Mouse (Mus musculus) cerebellum, postnatal 10 days (tissue): ENCODE data around the gene Znrf3.

Experiments
- DNase-seq, 2 experiments: peaks; one replicate each; pipeline ENCODE4 v3.0.0; 2021; ENCODE audit warnings: mixed read lengths in 2 of 2

Gene Znrf3

DNA sequence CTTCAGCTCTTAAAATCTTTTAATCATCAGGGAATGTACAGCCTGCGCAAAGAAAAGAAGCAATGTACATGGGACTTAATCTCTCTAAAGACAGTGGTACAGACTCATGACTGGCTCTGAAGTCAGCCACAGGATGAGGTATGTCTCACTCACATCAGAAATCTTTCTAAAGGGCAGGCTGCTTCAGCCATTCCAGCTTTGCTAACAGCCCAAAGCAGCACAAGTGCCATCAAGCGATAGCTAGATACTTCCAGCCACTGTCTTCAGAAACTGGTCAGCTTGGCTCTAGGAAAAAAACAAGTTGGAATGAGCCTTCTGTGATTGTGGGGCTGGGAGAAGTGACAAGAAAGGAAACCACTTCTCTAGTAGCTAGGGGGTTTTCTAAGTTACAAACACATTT, 7.0 kb downstream of the Znrf3 start:
- no peak for DNase-seq

DNA sequence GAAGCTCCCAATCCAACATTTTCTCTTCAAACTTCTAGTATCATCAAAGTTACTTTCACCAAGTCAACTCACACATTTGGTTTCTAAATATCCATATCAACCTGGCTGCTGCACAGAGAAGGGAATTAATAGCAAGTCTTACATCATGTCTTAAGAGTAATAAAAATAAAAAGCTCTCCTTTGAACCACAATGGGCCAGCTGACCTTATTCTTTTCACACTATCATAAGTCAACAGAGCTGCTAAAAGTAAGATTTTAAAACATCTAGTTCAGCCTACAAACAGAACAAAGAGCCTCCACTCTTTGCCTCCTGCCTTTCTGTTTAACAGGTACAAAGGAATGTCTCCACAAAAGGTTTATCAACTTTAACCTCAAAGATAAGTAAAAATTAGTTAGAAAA, 7.7 kb downstream of the Znrf3 start:
- DNase-seq, result no peak

DNA sequence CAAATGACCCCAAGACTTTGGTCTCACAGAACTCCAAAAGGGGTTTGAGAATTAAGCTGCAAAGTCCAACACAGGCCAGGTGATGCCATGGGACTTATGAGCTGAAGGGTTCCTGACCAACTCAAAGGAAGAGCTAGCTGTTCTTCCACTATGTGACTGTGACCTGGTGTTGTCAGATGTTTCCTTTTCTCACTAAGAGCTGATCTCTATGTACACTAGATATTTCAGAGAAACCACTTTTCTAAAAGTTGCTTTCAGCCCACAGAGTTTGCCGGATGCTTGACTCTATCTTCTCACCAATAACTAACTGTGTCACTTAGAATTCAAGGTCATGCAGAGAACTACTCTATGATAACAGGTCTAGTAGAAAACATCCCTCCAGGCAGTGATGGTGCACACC, 9.2 kb downstream of the Znrf3 start:
- DNase-seq, result no peak

DNA sequence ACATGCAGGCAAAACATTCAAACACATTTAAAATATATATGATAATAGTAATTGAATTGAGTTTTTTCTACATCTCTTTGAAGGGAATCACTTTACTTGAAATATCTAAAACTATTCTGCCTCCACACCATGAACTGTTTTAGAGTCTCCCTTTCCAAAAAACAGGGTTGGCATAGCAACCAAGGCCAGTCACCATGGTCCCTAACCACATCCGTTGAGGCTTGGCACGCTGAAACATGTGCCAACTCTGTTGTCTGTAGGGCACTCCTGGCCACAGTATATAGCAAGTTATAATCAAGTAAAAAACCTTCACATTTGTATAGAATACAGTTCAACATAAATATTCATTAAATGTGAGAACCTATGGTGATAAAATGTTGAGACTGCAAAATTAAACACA, 12.3 kb downstream of the Znrf3 start:
- DNase-seq, result peak in 1 of 2 experiments; percentile 47

DNA sequence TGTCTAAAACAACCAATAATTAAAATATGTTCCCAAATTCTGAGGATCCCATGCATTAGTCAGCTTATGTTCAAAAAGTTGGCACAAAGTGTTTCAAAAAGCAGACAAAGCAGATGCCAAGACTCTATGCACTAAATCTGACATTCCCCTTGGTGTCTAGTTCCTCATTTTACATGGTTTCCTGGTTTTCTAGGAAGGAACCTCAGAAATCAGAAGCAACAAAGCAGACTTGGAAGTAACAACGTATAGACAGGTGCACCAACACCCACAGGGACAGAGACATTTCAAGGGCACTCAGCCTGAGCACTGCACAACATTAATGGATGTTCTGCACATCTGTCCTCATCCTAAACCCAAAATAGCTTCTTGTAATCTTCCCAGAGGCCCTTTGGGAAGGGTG, 13.8 kb downstream of the Znrf3 start:
- DNase-seq, result no peak

DNA sequence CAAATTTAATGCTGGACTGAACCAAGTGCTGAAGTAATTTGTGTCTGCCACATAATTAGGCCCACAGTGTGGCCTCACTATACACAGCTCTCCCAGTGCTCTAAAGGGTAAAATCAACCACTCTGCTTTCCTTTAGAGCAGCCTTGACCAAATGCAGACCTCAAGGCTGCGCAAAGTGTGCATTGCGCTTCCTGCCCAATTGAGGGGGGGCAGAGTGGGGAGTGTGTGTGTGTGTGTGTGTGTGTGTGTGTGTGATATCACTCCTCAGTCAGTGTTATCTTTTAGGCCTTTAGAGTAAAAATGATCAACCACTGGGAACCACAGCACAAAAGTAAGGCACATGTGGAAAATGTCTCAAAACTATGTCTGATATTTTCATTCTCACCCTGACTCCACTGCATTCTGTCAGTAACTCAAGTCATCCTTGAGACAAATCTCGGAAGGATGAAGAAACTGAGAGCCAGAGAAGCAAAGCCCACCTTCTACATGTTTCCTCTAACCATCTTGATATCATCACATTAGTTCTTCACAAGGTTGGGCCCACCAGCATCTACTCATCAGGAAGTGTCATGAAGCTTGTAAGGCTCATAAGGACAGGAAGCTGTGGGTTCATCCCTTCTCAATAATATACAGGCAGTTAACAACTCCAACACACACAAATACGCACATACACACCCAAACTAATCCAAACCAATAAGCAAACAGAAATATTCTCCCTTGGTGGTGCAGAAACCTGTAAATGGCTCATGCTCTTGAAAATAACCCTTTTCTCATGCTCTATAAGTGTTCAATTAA, 15.1 kb downstream of the Znrf3 start:
- DNase-seq, result no peak

DNA sequence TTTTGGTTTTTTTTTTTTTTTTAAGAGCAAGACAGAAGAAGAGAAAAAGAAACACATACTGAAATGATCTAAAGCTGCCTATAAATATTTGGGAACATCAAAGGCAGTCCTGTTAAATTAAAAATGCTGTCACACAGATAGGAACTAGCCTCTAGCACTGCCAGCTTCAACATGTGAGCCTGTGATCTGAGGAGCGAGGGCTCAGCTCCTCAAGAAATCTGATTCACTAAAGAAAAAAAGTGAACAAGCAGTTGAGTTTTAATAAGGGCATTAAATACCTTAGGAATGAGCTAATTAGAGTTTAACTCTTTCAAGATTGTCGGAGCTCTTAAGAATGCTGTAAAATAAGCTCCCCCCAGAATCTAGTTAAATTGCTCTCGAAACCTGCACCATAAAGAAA, 17.4 kb downstream of the Znrf3 start:
- DNase-seq, result no peak

DNA sequence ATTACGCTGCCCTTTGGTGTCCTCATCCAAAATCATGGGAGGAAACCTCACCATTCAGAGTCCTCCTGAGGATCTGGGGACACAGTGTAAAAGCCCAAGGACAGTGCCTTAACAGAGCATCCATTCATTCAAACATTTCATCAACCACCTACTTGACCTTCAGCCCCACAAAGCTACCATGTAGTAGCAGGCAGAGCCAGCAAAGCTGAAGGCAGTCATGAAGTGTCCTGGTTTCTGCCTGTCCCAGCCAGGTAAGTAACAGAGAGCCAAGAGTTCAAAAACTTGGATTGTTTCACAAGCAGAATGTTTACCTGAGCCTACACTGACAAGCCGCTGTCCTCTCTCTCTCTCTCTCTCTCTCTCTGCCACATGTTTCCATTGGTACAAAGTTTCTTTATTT, 18.3 kb downstream of the Znrf3 start:
- DNase-seq, result no peak

DNA sequence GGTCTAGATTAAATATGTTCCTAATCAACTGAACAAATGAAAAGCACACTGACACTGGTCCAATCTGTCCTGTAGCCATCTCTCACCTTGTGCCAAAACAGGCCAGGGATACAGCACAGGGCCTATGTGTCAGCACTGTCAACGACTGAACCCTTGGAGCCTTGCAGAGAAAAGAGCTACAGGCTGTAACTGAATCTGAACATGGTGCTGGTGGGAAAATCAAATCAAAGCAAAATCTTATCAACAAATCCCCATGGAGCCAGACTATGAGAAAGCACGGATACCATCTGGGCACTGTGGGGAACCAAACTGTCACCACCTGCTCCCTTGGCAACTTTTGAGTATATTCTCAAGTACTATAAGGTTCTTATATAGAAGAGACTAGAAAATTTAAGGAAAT, 19.5 kb downstream of the Znrf3 start:
- DNase-seq, result peak; percentile 82 to 88

DNA sequence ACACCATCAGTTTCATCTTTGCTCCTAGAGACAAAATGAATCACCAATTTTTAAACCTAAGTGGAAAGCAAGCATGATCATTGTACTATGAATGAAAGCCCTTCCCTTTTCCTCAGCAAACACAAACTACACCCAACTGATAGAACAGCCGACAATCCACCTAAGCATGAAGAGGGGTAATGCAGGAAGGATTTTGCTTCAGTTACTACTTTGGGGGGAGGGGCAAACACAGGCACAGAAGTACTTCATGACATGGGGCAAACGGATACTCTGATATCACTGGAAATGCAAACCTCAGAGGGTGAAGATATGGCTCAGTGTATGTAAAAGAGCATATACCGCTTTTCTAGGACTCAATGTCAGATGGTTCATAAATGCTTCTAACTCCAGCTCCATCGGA, 20.5 kb downstream of the Znrf3 start:
- no peak for DNase-seq

DNA sequence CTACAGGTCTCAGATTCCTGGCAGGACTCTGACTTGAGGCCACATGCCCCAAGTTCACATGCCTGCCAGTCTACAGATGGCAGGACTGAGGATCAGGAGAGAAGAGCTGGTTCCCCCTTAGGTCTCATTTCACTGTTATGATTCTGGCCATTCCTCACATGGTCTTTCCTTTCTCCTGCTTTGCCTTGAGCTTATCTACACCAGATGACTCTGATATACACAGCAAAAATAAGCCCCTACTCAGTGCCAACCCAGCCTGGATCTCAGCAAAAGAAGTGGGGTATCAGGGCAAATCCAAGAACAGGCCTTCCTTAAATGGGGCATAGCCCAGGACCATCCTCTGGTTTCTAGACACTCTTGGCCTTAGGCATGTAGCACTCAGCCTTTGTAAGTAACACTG, 21.6 kb downstream of the Znrf3 start:
- DNase-seq, result no peak

DNA sequence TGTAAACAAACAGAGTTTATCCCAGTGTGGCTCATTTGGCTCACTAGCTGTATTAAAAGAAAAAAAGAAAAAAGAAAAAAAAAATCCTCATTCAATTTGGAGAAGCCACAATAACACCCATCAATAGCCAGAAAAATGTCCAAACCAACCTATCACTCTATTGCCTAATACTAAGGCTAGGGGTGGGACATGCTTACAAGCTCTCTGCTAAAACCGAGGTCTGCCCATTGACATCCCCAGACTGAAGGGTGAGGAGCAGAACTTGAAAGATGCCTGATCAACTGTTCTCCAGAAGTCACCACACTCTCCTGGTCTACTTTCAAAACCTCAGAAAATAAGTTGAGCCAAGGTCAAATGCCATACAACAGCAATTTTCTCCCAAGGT, 22.4 kb downstream of the Znrf3 start:
- no peak for DNase-seq

DNA sequence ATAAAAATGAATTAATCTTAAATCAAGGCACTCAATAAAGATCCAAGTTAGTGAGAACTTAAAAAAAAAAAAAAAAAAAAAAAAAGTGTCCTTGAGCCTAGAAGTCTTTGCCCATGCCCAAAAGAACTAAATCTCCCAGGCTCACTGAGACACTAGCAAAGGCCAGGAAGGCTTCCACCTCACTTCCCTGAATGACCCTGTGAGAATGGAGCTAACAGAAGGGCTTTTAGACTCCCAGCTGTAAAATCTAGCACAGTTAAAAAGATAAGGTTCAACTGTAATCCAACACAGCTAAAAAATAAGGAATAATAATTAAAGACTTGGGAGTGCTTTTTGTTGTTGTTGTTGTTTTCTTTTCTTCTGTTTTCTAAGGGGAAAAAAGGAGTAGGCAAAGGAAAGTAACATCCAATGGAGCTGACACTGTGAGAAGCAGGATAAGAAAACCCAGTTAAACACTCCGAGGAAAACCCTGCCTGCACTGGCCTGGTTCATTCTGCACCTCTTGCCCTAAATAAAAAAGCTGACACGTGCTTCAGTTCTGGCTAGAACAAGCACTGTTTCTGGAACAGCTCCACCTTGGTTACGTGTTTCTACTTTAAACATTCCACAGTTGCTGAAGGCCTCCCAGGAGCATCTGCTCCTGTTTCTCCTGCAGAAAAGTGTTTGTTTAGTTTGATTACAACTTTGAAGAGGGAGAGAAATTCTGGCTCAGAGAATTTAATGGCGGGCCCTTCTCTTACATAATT, 23.0 kb downstream of the Znrf3 start:
- DNase-seq, result peak; percentile 52 to 67

DNA sequence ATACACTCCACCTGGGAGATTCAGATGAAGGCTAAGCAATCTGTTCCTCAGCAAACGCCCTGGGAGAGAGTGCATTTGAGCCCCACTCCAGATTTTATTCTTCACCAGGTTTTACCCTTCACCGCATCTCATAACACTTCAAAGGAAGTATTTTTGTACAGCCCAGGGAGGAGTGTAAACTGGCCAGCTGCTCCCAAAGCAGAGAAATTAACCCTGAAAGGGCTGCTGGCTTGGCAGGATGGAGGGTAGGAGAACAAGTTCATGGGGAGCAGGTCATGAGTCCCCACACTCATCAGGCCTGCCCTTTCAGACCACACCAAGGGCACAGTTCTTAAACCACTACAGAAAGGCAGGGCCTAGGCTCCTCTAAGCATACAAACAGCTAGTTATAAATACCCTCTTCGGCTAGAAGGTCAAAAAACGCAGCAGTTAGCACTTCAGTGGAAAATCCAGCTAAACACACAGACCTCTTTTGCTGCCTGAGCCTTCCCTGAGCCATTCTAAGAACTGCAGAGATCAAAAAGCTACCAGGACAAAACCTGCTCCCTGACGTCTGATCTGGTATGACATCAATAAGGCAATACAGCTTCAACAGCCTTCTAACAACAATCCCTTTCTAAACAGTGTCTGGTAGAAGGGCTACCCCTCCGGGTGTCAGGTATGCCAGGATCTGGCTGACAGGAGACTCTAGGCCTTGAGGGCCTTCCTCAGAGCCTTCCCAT, 28.9 kb downstream of the Znrf3 start:
- DNase-seq, result peak; percentile 54

DNA sequence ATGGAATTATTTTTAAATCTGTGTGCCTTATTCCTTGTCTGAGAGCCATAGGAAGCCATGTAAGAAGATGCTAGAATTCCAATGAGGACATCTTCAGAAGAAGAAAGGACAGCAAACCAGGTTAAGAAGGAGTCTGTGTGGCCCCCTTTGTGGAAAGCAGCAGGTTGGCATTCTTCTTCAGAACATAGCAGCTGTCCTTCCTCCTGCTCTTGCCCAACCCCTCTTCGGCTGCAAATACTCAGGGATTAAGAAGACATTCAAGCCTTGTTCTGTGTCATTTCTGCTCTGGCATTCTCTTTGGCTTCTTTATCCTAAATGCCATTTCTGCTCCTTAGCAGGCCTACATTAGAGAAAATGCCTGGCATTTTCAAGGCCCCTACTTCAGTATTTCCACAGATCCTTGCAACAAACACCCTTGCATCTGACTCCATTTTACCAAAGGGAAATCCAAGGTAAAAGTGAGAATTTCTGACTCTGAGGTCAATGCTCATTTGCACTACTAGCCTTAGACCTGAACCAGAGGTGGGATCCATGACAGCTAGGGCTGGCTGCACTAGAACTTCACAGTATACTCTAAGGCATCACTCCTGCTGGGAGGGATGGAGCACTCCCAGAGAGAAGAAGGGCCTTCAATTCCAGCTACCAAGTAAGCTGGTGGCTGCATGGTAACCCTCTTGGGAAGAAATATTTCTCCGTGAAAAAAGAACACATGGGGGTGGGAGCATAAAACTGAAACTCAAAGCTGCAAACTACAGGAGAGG, 29.6 kb downstream of the Znrf3 start:
- no peak for DNase-seq

DNA sequence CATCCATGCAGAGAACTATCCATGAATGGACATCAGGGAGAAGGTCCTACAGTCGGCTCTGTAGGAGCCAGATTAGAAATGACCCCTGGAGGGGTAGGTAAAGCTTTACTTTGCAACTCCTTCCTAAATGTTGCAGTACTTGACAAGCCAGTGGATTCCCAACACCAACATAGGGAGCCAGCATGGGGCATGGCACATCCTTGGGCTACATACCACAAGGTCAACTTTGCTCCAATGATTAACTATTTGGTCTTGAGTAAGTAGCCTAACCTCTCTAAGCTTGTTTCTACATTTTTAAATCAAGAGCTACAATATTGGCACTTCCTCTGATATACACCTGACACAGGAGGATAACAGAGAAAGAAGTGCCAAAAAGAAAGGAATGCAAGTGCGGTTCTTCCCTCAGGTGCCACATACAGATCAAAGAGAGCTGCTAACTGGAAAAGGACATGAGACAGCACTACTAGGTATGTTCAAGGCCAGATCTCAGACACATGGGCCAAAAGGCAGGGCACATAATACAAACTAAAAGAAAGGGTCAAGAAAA, 31.9 kb downstream of the Znrf3 start:
- DNase-seq, result no peak

DNA sequence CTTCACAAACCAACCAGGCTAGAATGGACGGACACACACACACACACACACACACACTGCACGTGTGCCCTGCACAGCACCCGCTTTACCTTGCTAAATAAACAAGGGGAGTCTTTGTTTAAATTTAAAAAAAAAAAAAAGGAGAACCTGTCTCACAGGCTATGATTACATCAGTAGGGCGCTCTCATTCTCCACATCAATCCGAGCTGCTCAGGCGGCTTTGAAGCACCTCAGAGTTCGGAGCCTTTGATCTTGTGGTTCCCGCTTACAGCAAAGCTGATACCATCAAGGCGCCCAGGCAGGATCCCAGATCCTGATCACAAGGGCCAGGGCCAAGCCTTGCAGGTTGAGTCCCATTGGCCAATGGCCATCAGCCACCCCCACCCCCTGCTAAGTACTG, 33.1 kb downstream of the Znrf3 start:
- DNase-seq, result peak; percentile 58 to 67

DNA sequence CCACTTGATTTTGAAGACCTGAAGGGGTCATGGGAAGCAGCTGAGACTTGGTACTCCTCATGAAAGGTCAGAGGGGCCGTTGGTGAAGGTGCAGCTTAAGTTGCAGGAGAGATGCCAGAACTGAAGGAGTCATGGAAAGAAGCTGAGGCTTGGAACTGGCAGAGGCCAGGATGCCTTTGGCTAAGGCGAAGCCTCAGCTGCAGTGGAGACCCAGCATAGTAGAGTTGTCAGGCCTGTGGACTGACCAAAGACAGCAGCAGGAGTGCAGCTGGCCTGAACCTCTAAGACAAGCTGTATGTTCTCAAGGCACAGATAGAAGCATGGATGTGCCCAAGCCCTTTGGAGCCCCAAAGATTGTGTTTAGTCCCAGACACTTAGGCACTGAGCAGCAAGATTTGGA, 40.5 kb downstream of the Znrf3 start:
- DNase-seq, result no peak

DNA sequence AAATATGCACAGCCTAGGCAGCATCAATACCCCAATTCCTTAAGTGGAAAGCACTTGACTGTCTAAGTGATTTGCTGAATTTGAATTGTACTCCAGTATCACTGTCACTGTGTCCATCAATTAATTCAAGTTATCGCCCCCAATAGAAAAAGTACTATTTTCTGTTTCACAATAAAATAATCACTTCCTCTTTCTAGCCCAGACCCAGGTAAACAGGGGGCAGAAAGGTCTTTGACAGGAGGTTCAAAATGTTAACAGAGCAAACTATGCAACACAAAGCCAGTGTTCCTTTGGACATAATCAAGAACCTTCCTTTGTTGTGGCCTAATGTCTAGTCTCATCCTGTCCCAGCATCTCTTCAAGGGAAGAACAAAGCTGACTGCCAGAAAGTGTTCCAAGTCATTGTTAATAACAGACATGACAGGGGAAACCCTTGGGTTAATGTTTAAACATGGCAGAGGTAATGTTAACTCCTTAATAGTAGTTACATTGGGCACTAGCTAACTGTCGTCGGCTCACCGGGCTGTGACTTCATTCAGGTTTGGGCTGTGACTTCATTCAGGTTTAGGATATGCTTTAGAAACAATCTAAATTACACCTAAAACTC, 42.4 kb downstream of the Znrf3 start:
- DNase-seq, result no peak

DNA sequence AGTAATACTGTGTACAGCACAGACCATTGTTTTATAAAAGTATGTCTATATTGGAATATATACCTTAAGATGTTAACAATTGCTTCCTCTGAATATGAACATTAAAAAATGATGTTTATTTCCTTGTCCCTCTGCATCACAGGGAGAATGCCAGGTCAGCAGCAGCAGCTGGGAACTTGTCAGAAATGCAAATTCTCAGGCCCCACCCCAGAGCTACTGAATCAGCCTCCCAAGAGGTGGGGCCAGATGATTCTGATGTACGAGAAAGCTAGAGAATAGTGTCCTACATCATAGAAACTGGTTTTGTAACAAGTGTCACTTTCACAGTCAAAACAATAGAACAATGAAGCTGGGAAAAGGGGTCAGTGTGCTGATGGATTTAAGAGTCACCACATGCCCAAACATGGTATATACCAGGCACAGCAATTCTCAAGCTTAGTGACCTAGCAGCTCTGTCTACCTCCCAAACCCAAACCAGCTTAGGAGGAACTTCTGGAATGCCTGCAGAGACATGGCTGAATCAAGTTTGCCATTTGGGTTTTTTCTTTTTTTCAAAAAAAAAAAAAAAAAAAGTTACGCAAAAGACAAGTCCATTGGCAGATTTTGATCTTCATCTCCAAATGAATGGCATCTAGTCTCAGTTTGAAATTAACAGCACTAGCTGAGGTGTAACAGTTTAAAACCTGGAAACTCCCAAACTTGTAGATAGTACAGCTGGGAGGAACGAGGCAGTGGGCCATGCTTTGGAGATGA, 46.2 kb downstream of the Znrf3 start:
- no peak for DNase-seq
